Mouse (Mus musculus) kidney, postnatal 36 days (tissue): ENCODE results near the gene Fam169b.
"Not testable (repeated sequence)": the region's sequence is repeated elsewhere in the genome, so short reads cannot be mapped to it uniquely, and the experiment has no call there.

Experiments
- DNase-seq, 2 experiments: peaks; one replicate each; pipeline ENCODE4 v3.0.0; 2021 to 2022; ENCODE audit warnings: mixed read lengths in 2 of 2

Gene Fam169b

GRCm38 (mm10) chr7:68286526-68287481, 13.2 kb downstream of the Fam169b start:
- DNase-seq = no peak

GRCm38 (mm10) chr7:68287582-68287981, 13.9 kb downstream of the Fam169b start:
- no peak for DNase-seq

GRCm38 (mm10) chr7:68288000-68288399, 14.4 kb downstream of the Fam169b start:
- not testable (repeated sequence) for DNase-seq

- DNase-seq = no peak
Measured at GRCm38 (mm10) chr7:68289081-68289480, 15.4 kb downstream of the Fam169b start.

- no peak for DNase-seq
Measured at GRCm38 (mm10) chr7:68291603-68292002, 18.0 kb downstream of the Fam169b start.

GRCm38 (mm10) chr7:68293997-68294789, 20.6 kb downstream of the Fam169b start:
- no peak for DNase-seq

GRCm38 (mm10) chr7:68296487-68296886, 22.8 kb downstream of the Fam169b start:
- DNase-seq = no peak

- DNase-seq = no peak
Measured at GRCm38 (mm10) chr7:68298381-68299076, 24.9 kb downstream of the Fam169b start.

GRCm38 (mm10) chr7:68301160-68301559, 27.5 kb downstream of the Fam169b start:
- no peak for DNase-seq

- peak; percentile 59 to 78 for DNase-seq
Measured at GRCm38 (mm10) chr7:68302586-68303433, 29.2 kb downstream of the Fam169b start.

GRCm38 (mm10) chr7:68303685-68304084, 30.0 kb downstream of the Fam169b start:
- DNase-seq = no peak

- DNase-seq = no peak
Measured at GRCm38 (mm10) chr7:68305781-68306575, 32.3 kb downstream of the Fam169b start.

GRCm38 (mm10) chr7:68306756-68307155, 33.1 kb downstream of the Fam169b start:
- DNase-seq = no peak

- DNase-seq = peak in 1 of 2 experiments; percentile 36
Measured at GRCm38 (mm10) chr7:68311469-68311868, 37.8 kb downstream of the Fam169b start.

- no peak for DNase-seq
Measured at GRCm38 (mm10) chr7:68312395-68312794, 38.8 kb downstream of the Fam169b start.

- DNase-seq = no peak
Measured at GRCm38 (mm10) chr7:68313038-68313782, 39.6 kb downstream of the Fam169b start.

- no peak for DNase-seq
Measured at GRCm38 (mm10) chr7:68314286-68314685, 40.6 kb downstream of the Fam169b start.

- DNase-seq = no peak
Measured at GRCm38 (mm10) chr7:68315068-68315467, 41.4 kb downstream of the Fam169b start.

GRCm38 (mm10) chr7:68318006-68318788, 44.6 kb downstream of the Fam169b start:
- DNase-seq = peak; percentile 49 to 63
